Mouse (Mus musculus) telencephalon, adult 2 months (tissue): ENCODE measurements around the gene Soga3.

Experiments
- DNase-seq: peaks from one replicate; pipeline ENCODE4 v3.0.0-alpha.2; 2011; ENCODE audit warnings: low read depth, low spot score

The Soga3 gene

DNA sequence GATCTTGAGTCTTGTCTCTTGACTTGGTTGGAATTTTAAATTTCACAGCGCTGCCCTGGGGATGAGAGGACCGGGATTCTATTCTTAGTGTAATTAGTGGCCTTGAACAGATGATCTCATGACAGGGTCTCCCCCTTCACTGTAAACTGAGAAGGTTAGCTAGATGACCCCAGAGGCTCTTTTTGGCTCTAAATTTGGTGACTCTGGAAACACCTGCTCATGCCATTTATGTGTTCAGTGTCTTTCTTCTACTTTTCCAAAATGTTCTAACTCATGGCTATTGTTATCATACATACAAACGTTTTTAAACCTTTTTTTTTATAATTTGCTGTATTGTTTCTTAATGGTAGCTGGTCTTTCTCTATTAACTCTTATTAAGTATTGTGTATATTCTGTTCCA lies 65.1 kb downstream of the Soga3 start:
- no peak for DNase-seq

DNA sequence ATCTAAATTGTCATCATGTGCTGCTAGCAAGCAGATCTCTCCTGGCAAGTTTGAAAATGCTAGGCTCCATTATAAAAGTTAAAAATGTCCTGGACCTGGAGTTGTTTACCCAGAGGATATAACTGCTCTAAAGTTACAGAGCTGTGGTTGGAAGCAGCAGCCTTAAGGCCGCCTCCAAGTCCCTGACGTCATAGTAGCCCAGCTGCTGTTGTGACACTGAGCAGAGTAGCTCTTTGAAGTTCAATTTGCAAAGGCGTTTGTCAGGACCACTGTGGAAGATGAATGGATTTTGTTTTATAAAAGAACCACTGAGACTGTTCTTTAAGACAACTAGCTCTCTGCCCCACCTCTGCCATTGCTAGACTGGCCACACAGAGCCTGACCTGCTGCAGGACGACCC lies 67.8 kb downstream of the Soga3 start, which contains the start of gene 9330159F19Rik:
Gene 9330159F19Rik (plus strand): TSS at position 154 of the 400 bp plus-strand sequence.
- peak; percentile 49 for DNase-seq

DNA sequence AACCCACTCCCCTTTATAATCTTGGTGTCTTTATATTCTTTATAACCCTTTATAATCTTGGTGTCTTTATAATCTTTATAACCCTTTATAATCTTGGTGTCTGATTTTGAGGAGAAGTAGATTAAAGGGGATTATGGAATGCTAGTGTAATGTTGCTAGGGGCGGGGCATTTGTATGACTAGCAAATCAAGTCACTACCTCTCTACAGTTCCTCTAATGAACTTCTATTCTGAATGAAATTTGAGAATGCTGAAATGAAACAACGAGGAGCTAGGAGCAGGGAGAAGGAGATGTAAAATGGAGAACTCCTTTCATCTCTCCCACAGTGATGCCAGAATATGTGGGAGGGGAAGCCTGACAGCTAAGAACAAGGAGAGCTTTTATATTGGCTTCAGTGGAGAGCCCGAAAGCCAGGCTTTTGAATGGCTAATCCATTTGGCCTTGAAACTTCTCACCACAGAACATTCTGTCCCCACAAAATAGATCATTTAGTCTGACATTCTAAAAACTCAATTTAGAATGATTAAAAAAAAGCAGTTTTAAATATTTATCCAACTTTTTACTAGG lies 70.0 kb downstream of the Soga3 start:
- peak; percentile 65 for DNase-seq

DNA sequence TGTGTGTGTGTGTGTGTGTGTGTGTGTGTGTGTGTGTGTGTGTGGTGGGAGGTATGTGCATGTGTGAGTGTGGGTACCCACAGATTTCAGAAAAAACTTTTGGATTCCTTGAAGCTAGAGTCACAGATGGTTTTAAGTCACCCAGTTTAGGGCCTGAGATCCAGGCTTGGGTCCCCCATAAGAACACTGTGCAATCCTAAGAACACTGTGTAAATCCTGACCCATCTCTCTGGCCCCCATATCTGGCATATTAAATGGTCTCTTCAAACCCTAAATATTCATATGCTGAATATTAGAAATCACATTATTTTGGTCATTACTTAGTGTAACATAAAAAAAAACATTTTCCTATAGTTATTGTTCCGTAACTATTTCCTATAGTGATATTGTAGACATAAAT lies 73.3 kb downstream of the Soga3 start:
- no peak for DNase-seq

DNA sequence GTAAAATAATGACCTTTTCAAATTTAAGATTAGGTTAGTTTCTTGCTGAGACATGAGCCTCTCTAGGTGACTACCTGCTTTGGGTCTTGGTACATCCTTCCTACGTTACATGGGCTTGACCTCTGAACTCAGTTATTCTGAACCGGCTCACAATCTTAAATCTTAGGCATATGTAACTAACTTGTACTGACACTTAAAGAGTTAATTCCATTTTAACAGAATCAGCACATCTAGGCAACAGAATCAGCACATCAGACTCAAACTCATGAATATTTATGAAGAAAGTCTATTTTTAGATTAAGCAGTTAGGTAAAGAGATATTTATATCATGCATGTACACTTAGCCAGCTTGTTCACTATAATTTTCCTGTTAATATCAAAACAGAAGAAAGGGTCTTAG lies 73.8 kb downstream of the Soga3 start:
- no peak for DNase-seq

DNA sequence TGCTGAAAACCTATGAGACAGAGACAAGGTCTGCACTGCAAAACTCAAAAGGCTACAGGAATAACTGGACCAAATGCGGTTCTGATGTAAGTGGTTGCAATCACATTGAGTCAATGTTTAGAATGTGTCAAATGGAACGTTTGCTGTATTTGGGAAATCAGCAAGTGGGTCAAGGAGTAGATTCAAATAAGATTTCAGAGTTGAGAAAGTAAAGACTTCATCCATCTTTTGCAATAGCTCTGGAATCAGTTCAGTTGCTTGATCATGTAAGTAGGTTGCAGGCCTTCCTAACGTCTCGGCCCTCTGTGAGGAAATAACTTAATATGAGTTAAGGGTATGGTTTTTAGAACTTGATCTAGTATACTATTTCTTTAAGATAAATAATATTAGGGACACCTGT lies 81.7 kb downstream of the Soga3 start:
- DNase-seq: no peak

DNA sequence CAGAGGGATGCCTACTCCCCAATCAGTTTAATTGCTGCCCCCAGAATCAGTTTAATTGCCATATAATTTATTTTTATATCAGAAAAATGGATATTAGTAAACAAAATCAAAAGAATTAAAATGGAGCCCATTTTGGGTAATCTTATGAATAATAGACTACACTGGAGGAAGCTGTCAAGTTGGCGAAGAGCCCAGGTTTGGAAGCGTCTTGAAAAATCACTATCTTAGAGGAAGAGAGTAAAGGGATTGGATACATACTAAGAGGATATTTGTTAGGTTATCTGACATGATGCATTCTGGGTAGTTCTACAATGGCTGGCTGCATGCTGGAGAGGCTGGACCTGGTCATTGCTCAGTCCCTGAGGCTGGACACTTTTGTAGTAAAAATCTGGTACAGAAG lies 87.6 kb downstream of the Soga3 start:
- DNase-seq: no peak
